Mouse (Mus musculus): ENCODE results near the gene Dennd4c.

DNA sequence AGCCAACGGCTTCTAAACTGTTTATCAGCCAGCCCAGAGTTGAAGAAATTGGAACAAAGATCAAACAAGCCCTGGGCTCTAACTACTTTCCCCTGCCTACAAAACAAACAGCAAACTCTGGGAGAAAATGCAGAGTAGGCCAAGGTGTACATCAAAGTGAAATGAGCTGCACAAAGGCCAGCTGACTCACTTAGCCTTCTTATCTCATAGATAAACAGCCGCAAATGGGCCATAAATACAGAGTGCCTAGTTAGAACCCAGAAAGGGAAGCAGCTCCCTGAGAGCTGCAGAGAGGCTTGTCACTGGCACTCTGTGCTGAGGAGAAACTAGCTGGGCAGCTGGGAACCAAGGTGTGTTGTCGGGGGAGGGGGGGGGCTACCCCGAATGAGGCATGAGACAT is 23.2 kb upstream of the Dennd4c start:
- TF ChIP-seq POLR2A (IDR thresholded peaks at IDR 0.05; ENCODE audit: low read depth, low read length) (no peak), CTCF (IDR thresholded peaks at IDR 0.05; ENCODE audit: extremely low read depth, insufficient read depth, insufficient read length, insufficient replicate concordance) (no peak)
